Mouse (Mus musculus): ENCODE results near the gene Gm5737. TPM values are rescaled to one million over a fixed set of nuclear protein-coding genes. Genes with fewer than 3 reads are reported as not detected.
A peak's percentile ranks its signal among the peaks of the same experiment; 100 is the strongest.

Gene Gm5737
- polyA plus RNA-seq, 1 experiment from 2014 or later, result not detected

- H3K9ac ChIP-seq (ENCODE audit: low read length), result no peak overlapping the region
- peak overlapping the region; percentile 25; the same call in 1 of the 2 replicates for H3K27ac ChIP-seq (ENCODE audit: low read depth, low read length)
- no peak overlapping the region for H3K4me3 ChIP-seq (ENCODE audit: low read depth, low read length)
- no peaks in the 10 kb centered on the region for H3K27me3 ChIP-seq (ENCODE audit: control insufficient read depth, insufficient read depth, low read length)
- DNase-seq (ENCODE audit: low spot score), result peak; percentile 74
- H3K9me3 ChIP-seq (ENCODE audit: control insufficient read depth, low read length), result no peaks in the 10 kb centered on the region
- peaks cover 9% of the 10 kb centered on the region; the same call in 1 of the 2 replicates for H3K4me1 ChIP-seq (replicated peaks; ENCODE audit: control insufficient read depth, insufficient read depth, low read length)
- peak overlapping the region; percentile 31; the same call in 1 of the 2 replicates for H3K4me2 ChIP-seq (ENCODE audit: low read depth, low read length, severe bottlenecking)
- H3K36me3 ChIP-seq (ENCODE audit: control insufficient read depth, insufficient read depth, low read length), result no peaks in the 10 kb centered on the region
- peak; percentile 83 for ATAC-seq (replicated peaks; ENCODE audit: low FRiP score)
- WGBS, result 33% methylated on average over 7 of the region's 7 CpGs
These were observed 52.9 kb downstream of the Gm5737 start for GRCm38 (mm10) chr7:120865100-120865499.

GRCm38 (mm10) chr7:120865832-120866231 lies 53.7 kb downstream of the Gm5737 start:
- WGBS, result 51% methylated on average over 4 of the region's 4 CpGs
- H3K9me3 ChIP-seq (ENCODE audit: control insufficient read depth, low read length), result no peaks in the 10 kb centered on the region
- no peak overlapping the region for H3K4me3 ChIP-seq (ENCODE audit: low read depth, low read length)
- H3K9ac ChIP-seq (ENCODE audit: low read length), result no peak overlapping the region
- no peak for DNase-seq (ENCODE audit: low spot score)
- H3K4me2 ChIP-seq (ENCODE audit: low read depth, low read length, severe bottlenecking), result no peak overlapping the region
- no peaks in the 10 kb centered on the region for H3K36me3 ChIP-seq (ENCODE audit: control insufficient read depth, insufficient read depth, low read length)
- H3K27me3 ChIP-seq (ENCODE audit: control insufficient read depth, insufficient read depth, low read length), result no peaks in the 10 kb centered on the region
- ATAC-seq (replicated peaks; ENCODE audit: low FRiP score), result peak; percentile 39
- peaks cover 9% of the 10 kb centered on the region; the same call in 1 of the 2 replicates for H3K4me1 ChIP-seq (replicated peaks; ENCODE audit: control insufficient read depth, insufficient read depth, low read length)
- peak overlapping the region; percentile 37 for H3K27ac ChIP-seq (ENCODE audit: low read depth, low read length)

GRCm38 (mm10) chr7:120866684-120867083 lies 54.5 kb downstream of the Gm5737 start:
- H3K27me3 ChIP-seq (ENCODE audit: control insufficient read depth, insufficient read depth, low read length), result no peaks in the 10 kb centered on the region
- no peaks in the 10 kb centered on the region for H3K36me3 ChIP-seq (ENCODE audit: control insufficient read depth, insufficient read depth, low read length)
- no peak overlapping the region for H3K9ac ChIP-seq (ENCODE audit: low read length)
- DNase-seq (ENCODE audit: low spot score) (no peak), ATAC-seq (replicated peaks; ENCODE audit: low FRiP score) (no peak)
- no peak overlapping the region for H3K27ac ChIP-seq (ENCODE audit: low read depth, low read length)
- H3K9me3 ChIP-seq (ENCODE audit: control insufficient read depth, low read length), result no peaks in the 10 kb centered on the region
- 72% methylated on average over 2 of the region's 2 CpGs for WGBS
- H3K4me3 ChIP-seq (ENCODE audit: low read depth, low read length), result no peak overlapping the region
- peaks cover 9% of the 10 kb centered on the region; the same call in 1 of the 2 replicates for H3K4me1 ChIP-seq (replicated peaks; ENCODE audit: control insufficient read depth, insufficient read depth, low read length)
- no peak overlapping the region for H3K4me2 ChIP-seq (ENCODE audit: low read depth, low read length, severe bottlenecking)

GRCm38 (mm10) chr7:120867720-120868119 lies 55.6 kb downstream of the Gm5737 start:
- Histone ChIP-seq H3K4me3 (ENCODE audit: low read depth, low read length) (no peak overlapping the region), H3K9me3 (ENCODE audit: control insufficient read depth, low read length) (no peaks in the 10 kb centered on the region), H3K4me1 (replicated peaks; ENCODE audit: control insufficient read depth, insufficient read depth, low read length) (peaks cover 9% of the 10 kb centered on the region; the same call in 1 of the 2 replicates), H3K4me2 (ENCODE audit: low read depth, low read length, severe bottlenecking) (no peak overlapping the region), H3K27ac (ENCODE audit: low read depth, low read length) (no peak overlapping the region), H3K9ac (ENCODE audit: low read length) (no peak overlapping the region), H3K36me3 (ENCODE audit: control insufficient read depth, insufficient read depth, low read length) (no peaks in the 10 kb centered on the region), H3K27me3 (ENCODE audit: control insufficient read depth, insufficient read depth, low read length) (no peaks in the 10 kb centered on the region)
- DNase-seq (ENCODE audit: low spot score), result no peak
- WGBS, result 72% methylated on average over 1 of the region's 1 CpGs
- no peak for ATAC-seq (replicated peaks; ENCODE audit: low FRiP score)

DNA sequence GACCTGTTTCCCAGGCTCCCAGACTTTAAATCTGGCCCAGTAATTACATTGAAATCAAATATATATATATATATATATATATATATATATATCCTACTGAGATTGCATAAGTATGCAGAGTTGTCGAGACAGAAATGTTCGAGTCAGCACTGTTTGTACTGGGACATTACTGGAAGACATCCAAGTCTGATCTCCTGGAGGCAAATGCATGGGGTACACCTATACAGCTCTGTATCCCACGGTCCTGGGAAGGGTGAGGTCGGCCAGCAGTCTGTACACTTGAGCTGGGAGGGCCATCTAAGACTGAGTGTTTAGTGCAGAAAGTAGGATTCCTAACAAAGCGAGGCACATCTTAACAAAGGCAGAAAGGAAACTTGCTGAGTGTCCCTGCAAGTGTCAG lies 57.7 kb downstream of the Gm5737 start:
- H3K4me1 ChIP-seq (replicated peaks; ENCODE audit: control insufficient read depth, insufficient read depth, low read length), result peaks cover 4% of the 10 kb centered on the region; the same call in 1 of the 2 replicates
- WGBS, result 80% methylated on average over 5 of the region's 5 CpGs
- no peak overlapping the region for H3K4me3 ChIP-seq (ENCODE audit: low read depth, low read length)
- H3K36me3 ChIP-seq (ENCODE audit: control insufficient read depth, insufficient read depth, low read length), result no peaks in the 10 kb centered on the region
- no peak overlapping the region for H3K27ac ChIP-seq (ENCODE audit: low read depth, low read length)
- ATAC-seq (replicated peaks; ENCODE audit: low FRiP score) (no peak), DNase-seq (ENCODE audit: low spot score) (no peak)
- no peak overlapping the region for H3K4me2 ChIP-seq (ENCODE audit: low read depth, low read length, severe bottlenecking)
- H3K27me3 ChIP-seq (ENCODE audit: control insufficient read depth, insufficient read depth, low read length), result no peaks in the 10 kb centered on the region
- no peak overlapping the region for H3K9ac ChIP-seq (ENCODE audit: low read length)
- H3K9me3 ChIP-seq (ENCODE audit: control insufficient read depth, low read length), result no peaks in the 10 kb centered on the region

DNA sequence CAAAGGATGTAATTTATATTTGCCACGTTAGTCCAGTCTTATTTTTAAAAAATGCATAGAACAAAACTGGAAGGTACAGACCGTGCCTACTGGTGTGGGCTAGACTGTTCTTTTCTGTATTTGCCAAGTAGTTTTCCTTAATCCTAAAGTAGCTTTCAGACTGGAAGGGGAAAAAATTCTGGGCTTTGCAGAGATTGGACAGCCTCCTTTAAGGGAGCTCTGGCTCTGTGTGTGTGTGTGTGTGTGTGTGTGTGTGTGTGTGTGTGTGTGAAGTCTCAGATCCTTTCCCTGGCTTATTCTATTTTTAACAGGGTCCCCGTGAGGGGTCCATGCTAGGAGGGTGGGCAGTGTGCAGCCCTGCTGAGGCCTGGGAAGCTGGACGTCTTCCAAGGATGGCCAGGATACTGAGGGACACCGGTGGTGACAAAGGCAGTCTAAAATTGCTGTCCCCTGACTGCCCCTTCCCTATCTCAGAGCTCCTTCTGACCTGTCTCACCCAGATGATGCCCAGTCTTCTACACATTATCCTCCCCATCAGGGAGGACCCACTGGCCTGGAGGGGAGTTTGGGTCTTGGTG lies 58.4 kb downstream of the Gm5737 start:
- no peak for ATAC-seq (replicated peaks; ENCODE audit: low FRiP score)
- DNase-seq (ENCODE audit: low spot score), result no peak
- Histone ChIP-seq H3K4me1 (replicated peaks; ENCODE audit: control insufficient read depth, insufficient read depth, low read length) (no peaks in the 10 kb centered on the region; the same call in 1 of the 2 replicates), H3K4me3 (ENCODE audit: low read depth, low read length) (no peak overlapping the region), H3K36me3 (ENCODE audit: control insufficient read depth, insufficient read depth, low read length) (no peaks in the 10 kb centered on the region), H3K9me3 (ENCODE audit: control insufficient read depth, low read length) (no peaks in the 10 kb centered on the region), H3K4me2 (ENCODE audit: low read depth, low read length, severe bottlenecking) (no peak overlapping the region), H3K27ac (ENCODE audit: low read depth, low read length) (no peak overlapping the region), H3K9ac (ENCODE audit: low read length) (no peak overlapping the region), H3K27me3 (ENCODE audit: control insufficient read depth, insufficient read depth, low read length) (no peaks in the 10 kb centered on the region)
- 82% methylated on average over 5 of the region's 5 CpGs for WGBS

GRCm38 (mm10) chr7:120873083-120873482 lies 60.9 kb downstream of the Gm5737 start:
- no peaks in the 10 kb centered on the region for H3K9me3 ChIP-seq (ENCODE audit: control insufficient read depth, low read length)
- H3K27ac ChIP-seq (ENCODE audit: low read depth, low read length), result no peak overlapping the region
- H3K36me3 ChIP-seq (ENCODE audit: control insufficient read depth, insufficient read depth, low read length), result no peaks in the 10 kb centered on the region
- H3K4me2 ChIP-seq (ENCODE audit: low read depth, low read length, severe bottlenecking), result no peak overlapping the region
- WGBS, result 84% methylated on average over 12 of the region's 12 CpGs
- no peak overlapping the region for H3K9ac ChIP-seq (ENCODE audit: low read length)
- H3K4me1 ChIP-seq (replicated peaks; ENCODE audit: control insufficient read depth, insufficient read depth, low read length), result no peaks in the 10 kb centered on the region
- ATAC-seq (replicated peaks; ENCODE audit: low FRiP score) (no peak), DNase-seq (ENCODE audit: low spot score) (no peak)
- H3K27me3 ChIP-seq (ENCODE audit: control insufficient read depth, insufficient read depth, low read length), result no peaks in the 10 kb centered on the region
- H3K4me3 ChIP-seq (ENCODE audit: low read depth, low read length), result no peak overlapping the region

DNA sequence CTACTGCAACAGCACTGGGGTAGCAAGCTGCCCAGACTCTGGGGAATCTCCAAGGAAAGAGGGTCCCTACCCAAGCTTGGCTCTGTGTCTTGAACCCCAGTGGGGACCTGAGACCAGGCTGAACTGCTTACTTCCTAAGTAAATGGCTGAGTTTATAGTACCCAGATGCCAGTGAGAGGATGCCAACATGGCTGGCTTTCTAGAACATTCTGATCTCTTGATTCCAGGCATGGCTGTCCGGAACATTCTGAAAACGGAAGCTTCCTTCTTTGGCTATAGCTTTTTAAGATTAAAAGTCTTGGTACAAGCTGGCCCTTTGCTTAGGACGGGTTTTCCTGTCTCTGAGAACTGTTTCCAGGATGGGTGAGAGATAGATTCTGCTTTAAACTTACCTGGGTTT lies 61.9 kb downstream of the Gm5737 start:
- no peaks in the 10 kb centered on the region for H3K27me3 ChIP-seq (ENCODE audit: control insufficient read depth, insufficient read depth, low read length)
- DNase-seq (ENCODE audit: low spot score) (no peak), ATAC-seq (replicated peaks; ENCODE audit: low FRiP score) (no peak)
- H3K9ac ChIP-seq (ENCODE audit: low read length), result no peak overlapping the region
- H3K4me1 ChIP-seq (replicated peaks; ENCODE audit: control insufficient read depth, insufficient read depth, low read length), result no peaks in the 10 kb centered on the region
- no peaks in the 10 kb centered on the region for H3K9me3 ChIP-seq (ENCODE audit: control insufficient read depth, low read length)
- no peak overlapping the region for H3K4me3 ChIP-seq (ENCODE audit: low read depth, low read length)
- H3K27ac ChIP-seq (ENCODE audit: low read depth, low read length), result no peak overlapping the region
- no peak overlapping the region for H3K4me2 ChIP-seq (ENCODE audit: low read depth, low read length, severe bottlenecking)
- H3K36me3 ChIP-seq (ENCODE audit: control insufficient read depth, insufficient read depth, low read length), result no peaks in the 10 kb centered on the region
- 93% methylated on average over 3 of the region's 3 CpGs for whole genome bisulfite sequencing

All from forebrain, embryonic 11.5 days (tissue).